Mouse (Mus musculus) T-cell, adult 2 months (primary cell): Measurements from ENCODE around the gene Naaa.

Source experiments
- DNase-seq: peaks from one replicate; pipeline ENCODE4 v3.0.0; 2022; ENCODE audit warnings: low spot score

The Naaa gene

GRCm38 (mm10) chr5:92263761-92264359 is 14.1 kb downstream of the Naaa start:
- no peak for DNase-seq

GRCm38 (mm10) chr5:92262646-92263045 is 15.3 kb downstream of the Naaa start:
- no peak for DNase-seq

GRCm38 (mm10) chr5:92256218-92256617 is 21.8 kb downstream of the Naaa start, which contains the start of gene Ppef2:
Ppef2 (minus strand) TSS chr5:92256278.
- no peak for DNase-seq

DNA sequence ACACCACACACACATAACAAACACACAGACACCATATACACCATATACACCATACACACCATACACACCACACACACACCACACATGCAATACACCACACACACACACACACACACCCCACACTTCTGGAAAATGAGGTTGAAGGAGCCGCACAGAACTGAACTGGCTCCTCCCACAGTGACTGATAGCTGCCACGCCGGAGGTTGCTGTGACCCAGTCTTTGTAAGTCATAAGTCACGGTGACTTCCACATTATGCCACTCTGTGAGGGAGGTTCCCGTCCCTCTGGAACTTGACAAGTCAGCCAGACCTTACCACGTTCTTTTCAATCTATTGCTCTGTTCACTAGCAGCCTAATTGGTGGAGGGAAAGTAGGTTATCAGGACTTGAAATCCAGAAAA is 23.5 kb downstream of the Naaa start:
- DNase-seq = no peak

GRCm38 (mm10) chr5:92252797-92253343 is 25.1 kb downstream of the Naaa start:
- no peak for DNase-seq

- DNase-seq = no peak
Measured at GRCm38 (mm10) chr5:92252031-92252430, 25.9 kb downstream of the Naaa start.

DNA sequence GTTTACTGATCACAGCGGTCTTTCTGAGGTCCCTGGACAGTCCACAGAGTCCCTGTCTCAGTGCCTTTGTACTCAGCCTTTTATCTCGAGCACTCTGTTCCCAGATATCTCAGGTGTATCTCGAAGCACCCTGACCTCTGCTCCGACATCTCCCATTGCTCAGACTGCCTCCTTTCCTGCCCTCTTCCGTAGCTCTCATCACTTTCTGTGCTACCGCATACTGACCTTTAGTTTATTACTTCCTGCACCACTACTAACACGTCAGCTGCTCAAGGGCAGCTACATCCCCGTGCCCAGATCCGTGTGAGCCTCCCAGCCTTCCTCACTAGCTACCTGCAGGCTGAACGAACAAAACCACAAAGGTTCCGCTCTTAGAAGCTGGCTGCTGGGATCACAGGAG is 29.4 kb downstream of the Naaa start:
- no peak for DNase-seq

DNA sequence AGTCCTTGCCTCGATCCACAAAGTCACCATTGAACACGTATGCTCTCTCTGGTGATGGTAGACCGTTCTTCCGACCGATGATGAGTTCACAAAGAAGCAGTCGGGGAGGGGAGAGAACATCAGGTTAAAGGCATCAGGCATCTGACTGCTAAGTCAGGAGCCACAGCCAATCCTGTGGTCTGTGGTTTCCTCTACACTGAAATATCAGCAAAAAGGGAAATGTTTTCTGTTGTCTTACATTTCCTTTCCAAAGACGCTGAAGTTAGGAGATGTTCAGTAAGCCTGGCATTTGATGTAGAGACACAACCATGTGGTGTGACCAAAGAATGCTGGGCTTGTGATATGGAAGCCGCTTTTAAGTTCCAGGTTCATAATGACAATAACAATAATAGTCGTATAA is 32.5 kb downstream of the Naaa start:
- peak; percentile 71 for DNase-seq

GRCm38 (mm10) chr5:92244900-92245299 is 33.1 kb downstream of the Naaa start:
- no peak for DNase-seq

GRCm38 (mm10) chr5:92240769-92241168 is 37.2 kb downstream of the Naaa start:
- DNase-seq = no peak

DNA sequence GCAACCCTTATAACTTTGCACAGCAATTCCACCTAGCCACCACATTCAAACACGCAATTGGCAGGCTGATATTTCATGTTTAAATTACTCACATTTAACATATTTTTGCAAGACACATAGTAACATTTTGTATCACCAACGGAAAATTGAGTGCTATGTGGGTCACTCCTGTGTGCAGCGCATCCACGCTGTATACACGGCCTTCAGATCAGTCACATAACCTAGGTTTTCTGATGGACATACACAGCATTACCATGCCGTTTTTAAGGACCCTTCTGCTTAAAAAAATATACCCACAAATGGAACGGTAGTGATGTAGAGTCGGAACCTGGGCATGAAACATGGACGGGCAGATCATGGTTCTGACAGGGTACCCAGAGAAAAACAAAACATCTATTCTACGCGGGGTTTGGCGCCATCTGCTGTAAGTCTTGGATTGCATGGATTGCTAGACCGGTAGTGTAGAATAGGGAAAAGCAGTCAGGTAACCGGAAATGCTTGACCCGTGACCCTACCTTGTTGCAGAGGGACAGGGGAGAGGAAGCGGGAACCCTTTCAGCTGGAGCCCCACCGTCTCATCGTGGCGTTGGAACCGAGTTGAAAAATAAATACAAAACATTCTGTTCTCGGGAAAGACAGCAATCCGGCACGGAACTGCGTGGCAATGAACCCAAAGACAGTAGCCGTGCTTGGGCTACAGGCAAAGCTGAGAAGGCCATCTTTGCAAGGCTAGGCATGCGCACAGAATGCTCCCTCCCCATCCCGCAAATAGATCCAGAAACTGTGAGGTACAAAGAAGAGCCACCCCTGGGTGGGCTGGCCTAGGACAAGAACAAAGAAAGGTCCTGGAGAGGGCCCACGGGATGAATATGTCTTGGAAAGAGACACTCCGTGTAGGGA is 38.4 kb downstream of the Naaa start:
- DNase-seq = peak; percentile 14

DNA sequence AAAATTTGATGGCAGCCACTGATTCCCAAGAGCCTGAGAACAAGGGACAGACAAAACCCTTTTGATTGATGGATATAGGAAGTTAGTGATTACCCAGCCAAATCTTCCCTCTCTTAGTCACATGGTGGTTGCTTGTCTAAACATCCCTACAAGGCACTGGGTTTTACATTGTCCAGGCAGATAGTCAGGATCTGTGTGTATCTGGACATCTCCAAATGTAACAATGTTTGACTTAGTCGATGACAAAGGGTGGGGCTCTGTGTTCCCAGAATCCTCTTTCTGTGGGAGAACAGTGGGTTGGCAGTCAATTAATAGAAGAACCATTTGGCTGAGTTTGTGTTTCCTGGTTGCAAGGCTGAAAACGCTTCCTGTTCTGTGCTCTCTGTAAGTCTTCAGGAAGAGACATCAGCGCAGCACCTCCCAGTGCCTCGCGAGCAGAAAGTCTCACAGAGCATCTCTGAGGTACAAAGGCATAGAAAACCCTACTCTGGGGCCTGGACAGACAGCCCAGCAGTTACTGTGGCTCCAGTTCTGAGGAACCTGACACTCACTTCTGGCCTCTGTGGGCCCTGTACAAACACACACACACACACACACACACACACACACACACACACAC is 42.9 kb downstream of the Naaa start:
- peak; percentile 5 for DNase-seq

- DNase-seq = no peak
Measured at GRCm38 (mm10) chr5:92233366-92233765, 44.6 kb downstream of the Naaa start.

- no peak for DNase-seq
Measured at GRCm38 (mm10) chr5:92231836-92232235, 46.1 kb downstream of the Naaa start.

GRCm38 (mm10) chr5:92230306-92230705 is 47.7 kb downstream of the Naaa start:
- no peak for DNase-seq

- DNase-seq = no peak
Measured at GRCm38 (mm10) chr5:92229514-92229913, 48.5 kb downstream of the Naaa start.

DNA sequence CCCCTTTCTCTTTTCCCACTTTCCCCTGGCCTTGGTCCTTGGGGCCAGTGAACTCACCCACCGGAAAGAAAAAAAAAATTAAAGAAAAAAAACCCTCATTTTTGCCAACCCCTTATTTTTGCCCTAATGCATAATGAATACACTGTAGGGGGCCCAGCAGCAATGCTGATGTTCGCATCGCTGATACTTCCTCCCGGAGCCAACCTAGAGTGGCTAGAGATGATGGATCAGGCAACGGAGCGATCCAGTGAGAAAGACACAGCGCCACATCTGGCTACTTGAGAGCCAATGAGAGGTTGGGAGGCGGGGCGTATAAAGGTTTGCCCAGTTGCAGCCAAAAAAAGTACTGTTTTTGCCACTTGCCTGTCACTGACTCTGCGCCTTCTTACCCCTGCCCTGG is 49.2 kb downstream of the Naaa start:
- no peak for DNase-seq

GRCm38 (mm10) chr5:92227782-92228181 is 50.2 kb downstream of the Naaa start:
- DNase-seq = no peak

DNA sequence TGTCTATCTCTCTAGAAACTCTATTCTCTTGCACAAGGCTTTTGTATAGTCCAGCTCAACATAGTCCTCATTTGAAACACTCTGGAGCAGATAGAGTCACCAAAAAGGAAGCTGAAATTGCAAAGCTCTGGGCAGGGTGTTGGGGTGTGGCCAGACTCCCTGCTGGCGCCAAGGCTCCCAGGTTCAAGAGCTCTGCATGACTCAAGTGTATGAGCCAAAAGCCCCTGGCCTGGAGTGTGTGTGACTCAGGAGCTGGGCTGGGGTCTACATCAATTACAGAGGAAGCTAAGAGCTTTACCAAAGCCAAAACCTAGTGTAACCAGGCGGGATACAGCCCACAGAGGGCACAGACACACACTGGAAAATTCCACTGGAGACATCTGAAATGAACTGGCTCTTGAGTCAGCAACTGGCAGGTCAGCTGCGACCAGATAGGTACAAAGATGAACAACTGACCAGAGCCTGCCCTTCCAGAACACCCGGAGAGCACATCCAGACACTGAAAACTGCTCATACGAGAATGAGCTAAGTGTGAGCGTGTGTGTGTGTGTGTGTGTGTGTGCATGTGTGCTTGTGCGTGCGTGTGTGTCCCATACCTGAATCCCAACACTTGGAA is 57.6 kb downstream of the Naaa start:
- no peak for DNase-seq

GRCm38 (mm10) chr5:92219826-92220225 is 58.1 kb downstream of the Naaa start:
- DNase-seq = no peak

- DNase-seq = no peak
Measured at GRCm38 (mm10) chr5:92218915-92219793, 58.8 kb downstream of the Naaa start.
